Mouse (Mus musculus) naive thymus-derived CD4-positive, alpha-beta T cell, adult 2 months (primary cell): ENCODE results near the gene Olfr424.

Experiments
- DNase-seq: peaks from one replicate; pipeline ENCODE4 v3.0.0-alpha.2; 2011; ENCODE audit warnings: low read depth

Gene Olfr424

DNA sequence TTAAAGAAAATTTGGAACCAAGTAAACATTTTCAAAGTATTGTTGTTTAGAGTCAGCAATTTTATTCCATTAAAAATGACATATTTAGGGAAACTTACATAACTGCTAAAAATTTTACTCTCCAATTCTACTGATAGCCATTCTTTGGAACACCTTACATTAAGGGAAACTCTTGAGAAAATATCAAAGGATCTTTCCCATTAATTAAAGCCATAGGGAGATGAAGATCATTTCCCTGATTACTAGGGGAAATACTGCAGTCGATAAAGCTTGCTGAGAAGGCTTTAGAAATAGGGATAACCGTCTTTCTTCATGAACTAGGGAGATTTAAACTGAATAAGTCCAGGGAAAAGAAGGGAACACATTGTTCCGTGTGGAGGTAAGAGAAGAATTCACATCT lies at the start of gene Olfr424:
Olfr424 (plus strand) TSS at position 301 of the 400 bp plus-strand sequence.
- DNase-seq: no peak

- DNase-seq: no peak
Measured at GRCm38 (mm10) chr1:174084031-174084430, 47.3 kb upstream of the Olfr424 start, which contains the start of gene Olfr429. Gene Olfr429 (plus strand): TSS chr1:174084331.

- no peak for DNase-seq
Measured at GRCm38 (mm10) chr1:174096591-174096990, 34.7 kb upstream of the Olfr424 start, which contains the start of gene Olfr427. Gene Olfr427 (plus strand): TSS chr1:174096891.

GRCm38 (mm10) chr1:174103735-174104134 lies 27.6 kb upstream of the Olfr424 start:
- peak; percentile 26 for DNase-seq

DNA sequence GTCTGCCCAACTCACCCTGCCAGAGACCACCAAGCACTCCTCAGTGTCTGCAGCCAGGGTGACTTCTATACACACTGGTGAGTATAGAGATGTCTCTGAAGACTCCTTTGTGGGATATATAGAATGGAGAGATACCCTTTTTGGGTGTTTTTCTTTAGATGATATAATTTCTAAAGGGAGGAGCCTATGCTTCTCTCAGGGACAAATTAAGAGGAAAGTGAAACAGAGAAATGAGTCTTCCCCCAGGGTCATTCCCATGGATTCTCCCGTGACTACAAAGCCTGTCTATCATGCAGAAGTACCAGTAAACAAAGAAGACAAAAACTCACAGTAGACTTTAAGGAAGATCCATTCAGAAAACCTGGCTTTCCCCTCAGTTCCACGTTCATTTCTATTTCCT lies 10.3 kb upstream of the Olfr424 start, which contains the start of gene Olfr231:
Olfr231 (minus strand) TSS at position 101 of the 400 bp plus-strand sequence.
- no peak for DNase-seq

DNA sequence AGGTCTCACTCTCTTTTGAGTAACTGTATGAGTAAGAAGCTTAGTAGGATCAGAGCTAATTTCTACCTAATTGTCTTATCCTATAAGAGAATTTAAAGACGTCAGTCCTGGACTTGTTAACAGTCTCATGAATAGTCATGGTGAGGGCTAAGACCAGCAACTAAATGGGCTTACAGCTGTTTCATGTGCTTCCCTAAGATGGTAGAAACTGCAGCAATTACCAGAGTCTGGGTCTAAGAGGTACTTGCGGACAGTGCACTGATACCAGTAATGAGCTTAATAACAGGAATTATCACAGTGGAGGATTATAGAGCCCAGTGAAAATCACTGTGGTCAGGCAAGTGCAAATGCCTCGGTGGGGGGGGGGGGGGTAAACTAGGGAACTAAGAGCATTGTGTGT lies 682 bp downstream of the Olfr424 start:
- DNase-seq: no peak

GRCm38 (mm10) chr1:174141384-174141783 lies 10.1 kb downstream of the Olfr424 start:
- no peak for DNase-seq

DNA sequence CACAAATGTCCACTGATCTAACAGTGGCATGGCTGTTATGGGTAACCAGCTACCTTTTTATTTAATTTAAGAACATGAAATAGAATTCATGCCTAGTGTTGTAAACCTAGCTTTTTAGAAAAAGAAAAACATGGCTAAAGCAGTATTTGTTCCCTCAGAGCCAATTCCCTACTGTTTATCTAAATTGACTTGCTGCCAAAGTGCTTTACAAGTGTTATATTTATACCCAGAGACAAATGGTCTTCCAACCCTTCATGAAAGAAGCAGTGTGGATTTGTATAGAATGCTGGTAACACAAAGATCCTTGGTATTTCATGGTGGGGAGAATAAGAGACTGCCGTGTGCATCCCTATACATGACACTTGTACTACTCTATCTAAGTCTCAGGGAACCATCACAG lies 15.4 kb downstream of the Olfr424 start:
- DNase-seq: no peak

DNA sequence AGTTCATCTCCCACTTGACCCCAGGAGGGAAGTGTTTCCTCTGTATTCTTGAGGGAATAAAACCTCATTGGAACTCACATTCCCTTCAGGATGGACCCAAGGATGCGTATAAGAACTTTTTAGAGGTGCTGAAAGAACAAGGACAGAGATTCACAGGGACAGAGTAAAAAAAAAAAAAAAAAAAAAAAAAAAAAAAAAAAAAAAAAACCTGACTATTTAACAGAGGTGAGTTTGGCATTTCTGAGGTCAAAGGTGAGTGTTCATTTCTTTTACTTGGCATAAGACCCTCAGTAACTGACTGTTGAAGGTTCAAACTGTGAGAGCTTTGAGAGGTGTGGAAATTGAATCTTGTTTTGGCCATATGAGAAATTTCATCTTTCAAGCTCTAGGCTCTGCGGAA lies 18.0 kb downstream of the Olfr424 start:
- no peak for DNase-seq

DNA sequence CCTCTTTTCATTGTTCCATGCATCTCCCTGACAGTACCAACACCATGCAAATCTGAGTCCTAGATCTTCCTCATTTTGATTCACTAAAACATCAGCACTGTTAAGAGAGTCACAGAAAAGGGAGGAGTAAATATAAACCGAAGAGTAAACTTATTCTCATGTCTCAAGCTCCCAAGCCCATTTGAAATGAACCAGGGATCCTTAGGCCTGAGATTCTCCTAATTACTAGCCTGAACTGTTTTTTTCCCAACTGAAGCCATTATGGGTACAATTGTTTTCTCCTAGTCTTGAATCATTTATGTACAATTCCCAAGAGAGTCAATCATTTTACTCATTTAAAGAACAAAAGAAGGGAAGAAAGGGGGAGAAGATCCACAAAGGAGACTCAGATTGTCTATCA lies 24.0 kb downstream of the Olfr424 start, which contains the start of gene Olfr420:
Olfr420 (plus strand) TSS at position 301 of the 400 bp plus-strand sequence.
- no peak for DNase-seq

DNA sequence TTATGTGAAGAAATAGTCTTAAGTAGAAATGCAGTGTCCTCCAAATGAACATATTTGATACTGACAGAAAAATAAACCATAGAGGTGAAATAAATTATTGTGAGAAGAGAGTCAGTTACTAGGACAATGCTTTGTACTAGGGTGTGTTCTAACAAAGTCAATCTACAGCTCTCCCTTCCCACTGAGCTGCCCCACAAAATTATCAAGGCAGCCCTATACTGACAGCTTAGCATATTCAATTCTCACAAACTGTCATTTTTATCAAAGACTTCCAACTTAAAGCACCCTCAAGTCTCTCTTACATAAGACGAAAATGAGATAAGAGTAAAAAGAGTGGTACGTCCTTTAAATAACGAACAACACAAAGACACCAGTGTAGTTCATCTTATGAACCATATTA lies 26.3 kb downstream of the Olfr424 start:
- DNase-seq: no peak

DNA sequence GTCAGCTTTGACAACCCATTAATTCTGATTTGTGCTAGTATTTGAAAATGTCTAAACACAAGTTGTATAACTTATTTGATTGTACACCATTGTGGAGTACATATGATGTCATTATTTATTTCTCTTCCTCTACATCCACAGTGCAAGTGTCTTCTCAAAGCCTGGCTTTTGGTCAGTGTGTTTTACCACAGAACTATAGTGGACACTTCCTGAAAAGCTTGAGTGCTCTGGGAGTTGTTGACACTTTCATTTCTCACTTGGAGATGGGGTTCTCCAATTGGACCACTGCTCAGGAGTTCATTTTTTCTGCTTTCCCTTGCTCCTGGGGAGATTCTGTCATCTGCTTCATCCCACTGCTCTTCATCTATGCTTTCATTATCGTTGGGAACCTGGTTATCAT lies 27.2 kb downstream of the Olfr424 start:
- no peak for DNase-seq

GRCm38 (mm10) chr1:174159095-174159494 lies 27.8 kb downstream of the Olfr424 start:
- DNase-seq: no peak

GRCm38 (mm10) chr1:174169024-174169423 lies 37.7 kb downstream of the Olfr424 start:
- DNase-seq: no peak

DNA sequence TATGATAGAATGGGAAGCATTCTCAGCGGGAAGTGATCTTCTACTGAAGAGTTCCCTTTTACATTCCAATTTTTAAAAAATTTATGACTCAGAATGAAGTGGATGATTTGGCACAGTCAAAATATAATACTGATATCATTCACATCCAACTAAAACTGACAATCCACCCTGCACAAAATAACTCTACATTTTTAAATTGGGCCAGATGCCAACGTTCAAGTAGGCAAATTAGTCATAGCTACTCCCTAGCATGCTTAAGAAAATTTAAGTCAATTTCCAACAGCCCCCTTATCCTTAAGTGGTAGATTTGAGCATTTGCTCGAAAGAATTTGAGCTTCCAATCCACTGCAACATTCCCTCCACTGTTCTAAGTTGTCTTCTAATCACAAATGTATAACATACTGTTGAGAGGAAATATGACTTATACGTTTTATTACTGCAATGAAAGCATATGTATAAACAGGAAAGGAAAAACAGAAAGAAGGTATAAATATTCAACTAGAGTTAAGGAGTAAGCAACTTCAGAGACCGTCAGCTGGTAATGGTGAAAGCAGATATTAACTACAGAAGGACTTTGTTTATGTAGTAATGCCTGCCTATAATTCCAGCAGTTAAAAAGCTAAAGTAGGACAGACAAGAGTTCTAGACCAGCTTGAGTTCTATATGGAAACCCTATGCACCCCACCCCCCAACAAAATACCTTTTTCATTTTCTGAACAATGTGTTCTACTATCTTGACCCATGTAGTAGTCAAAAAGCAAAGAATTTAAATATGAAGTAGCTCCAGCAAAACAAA lies 39.6 kb downstream of the Olfr424 start:
- DNase-seq: no peak

GRCm38 (mm10) chr1:174171537-174171936 lies 40.2 kb downstream of the Olfr424 start:
- DNase-seq: no peak

DNA sequence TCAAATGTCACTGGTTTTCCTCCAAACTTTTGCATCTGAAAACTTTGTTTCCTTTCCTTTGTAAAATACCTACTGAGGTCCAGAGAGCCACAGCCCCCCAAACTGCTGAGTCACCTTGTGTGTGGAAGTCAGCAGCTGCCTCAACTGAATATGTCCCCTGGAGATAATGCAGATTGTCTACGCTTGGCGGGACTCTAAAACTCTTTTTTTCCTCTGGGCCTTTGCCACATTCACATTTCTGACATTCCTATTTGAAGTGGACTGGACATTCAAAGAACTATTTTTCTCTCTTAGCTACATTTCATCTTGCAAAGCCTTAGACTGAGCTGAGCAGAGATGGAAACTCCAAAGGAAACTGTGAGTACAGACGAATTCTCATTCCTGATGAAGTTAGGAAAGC lies 41.3 kb downstream of the Olfr424 start, which contains the start of gene Spta1:
Spta1 (plus strand) TSS at position 172 of the 400 bp plus-strand sequence.
- no peak for DNase-seq
